Mouse (Mus musculus): Measurements from ENCODE around the gene Vmn2r46. TPM values are rescaled to one million over a fixed set of nuclear protein-coding genes. Genes with fewer than 3 reads are reported as not detected.
"Not testable (repeated sequence)": the region's sequence is repeated elsewhere in the genome, so short reads cannot be mapped to it uniquely, and the experiment has no call there.

Vmn2r46 gene
- not detected in 2 replicates for polyA plus RNA-seq (2015; fragmentation: Nextera tagmentation; extraction: Ambion mirVana)

GRCm38 (mm10) chr7:9770471-9770870, at the start of gene Vmn2r46:
Vmn2r46 (minus strand) TSS chr7:9770571.
- no CpG with 5 or more reads among the region's 1 CpGs for WGBS
- DNase-seq (ENCODE audit: low spot score) = not testable (repeated sequence)

More at GRCm38 (mm10) chr7:9770471-9770870, at the start of gene Vmn2r46:
- H3K9ac ChIP-seq (ENCODE audit: low read length); H3K27ac ChIP-seq (replicated peaks); H3K9me3 ChIP-seq (ENCODE audit: control insufficient read depth, low read length); H3K27me3 ChIP-seq (ENCODE audit: control insufficient read depth, insufficient read depth, low read length); H3K4me1 ChIP-seq (replicated peaks; ENCODE audit: control insufficient read depth, insufficient read depth); ATAC-seq (ENCODE audit: low FRiP score, low TSS enrichment); H3K36me3 ChIP-seq (ENCODE audit: control insufficient read depth, insufficient read depth, low read length); H3K4me2 ChIP-seq (replicated peaks; ENCODE audit: low read depth); H3K4me3 ChIP-seq (ENCODE audit: low read depth, low read length): not testable (repeated sequence)

Other genes starting within 250 kb of the Vmn2r46 start
- not detected in 2 replicates for gene Vmn2r47, start 70.8 kb upstream of the Vmn2r46 start, polyA plus RNA-seq (2015; fragmentation: Nextera tagmentation; extraction: Ambion mirVana)
- not detected in 2 replicates for gene Vmn2r48, start 183.0 kb upstream of the Vmn2r46 start, polyA plus RNA-seq (2015; fragmentation: Nextera tagmentation; extraction: Ambion mirVana)
- not detected in 2 replicates for gene Vmn2r49, start 221.7 kb upstream of the Vmn2r46 start, polyA plus RNA-seq (2015; fragmentation: Nextera tagmentation; extraction: Ambion mirVana)

All from stomach, postnatal 0 days (tissue).